Mouse (Mus musculus) brain, adult 10 weeks (tissue): ENCODE data around the gene Ctnnd2. TPM values are rescaled to one million over a fixed set of nuclear protein-coding genes. Genes with fewer than 3 reads are reported as not detected.

Source experiments
- polyA plus RNA-seq: library from polyadenylated mRNA; stranded (reverse); fragments of 350-450 nt; fragmentation: Illumina TruSeq; extraction: RNeasy Lipid Tissue Mini Kit (QIAGEN cat#74804); gene quantifications from one replicate; pipeline ENCODE4 v1.2.3, GENCODE M21; 2015; ENCODE audit warnings: low read depth, low replicate concordance

Ctnnd2 gene
- 84.3 TPM for polyA plus RNA-seq

DNA sequence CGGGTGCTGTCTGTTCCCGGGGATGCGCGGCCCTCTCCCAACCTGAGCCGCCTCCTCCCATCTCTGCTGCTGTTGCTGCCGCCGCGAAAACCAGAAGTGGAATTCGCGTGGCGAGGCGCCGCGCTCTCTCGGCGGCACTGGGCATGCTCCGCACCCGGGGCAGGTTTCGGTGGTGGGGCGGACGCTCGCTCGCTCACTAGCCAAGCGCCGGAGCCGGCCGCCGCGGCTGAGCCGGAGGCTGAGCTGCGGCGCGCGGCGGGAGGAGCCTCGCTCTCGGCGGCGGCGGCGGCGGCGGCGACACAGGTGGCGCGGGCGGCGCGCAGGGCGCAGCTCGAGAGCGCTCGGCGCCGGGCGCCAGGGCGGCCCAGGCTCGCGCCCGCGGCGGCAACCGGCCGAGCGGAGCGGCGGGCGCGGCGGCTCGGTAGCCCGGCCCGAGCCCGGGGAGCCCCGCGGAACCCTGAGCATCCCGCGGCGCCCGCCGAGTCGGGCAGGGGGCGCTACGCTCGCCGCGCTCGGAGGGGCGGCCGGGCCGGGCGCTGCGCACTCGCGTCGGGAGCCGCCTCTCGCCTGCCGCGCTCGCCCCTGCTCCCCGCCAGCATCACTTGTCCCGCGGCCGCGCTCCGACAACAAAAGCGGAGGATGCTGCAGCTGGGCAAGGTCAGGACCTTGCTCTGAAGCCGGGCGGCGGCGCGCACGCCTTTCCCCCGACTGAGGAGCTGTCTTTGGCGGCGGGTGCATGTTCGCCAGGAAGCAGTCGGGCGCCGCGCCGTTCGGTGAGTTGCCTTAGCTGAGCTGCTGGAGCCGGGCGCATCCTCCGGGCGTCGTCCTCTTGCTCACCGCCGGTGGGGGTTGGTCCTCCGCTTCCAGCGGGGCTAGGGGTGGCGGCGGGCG is at the start of gene Ctnnd2:
Gene Ctnnd2 (plus strand): TSS at position 203 of the 891 bp plus-strand sequence.

